Mouse (Mus musculus) spleen, adult 12 weeks (tissue): ENCODE results near the gene Gm6793.

Experiments
- DNase-seq: peaks from one replicate; pipeline ENCODE4 v3.0.0; 2022; ENCODE audit warnings: low spot score

Gene Gm6793

DNA sequence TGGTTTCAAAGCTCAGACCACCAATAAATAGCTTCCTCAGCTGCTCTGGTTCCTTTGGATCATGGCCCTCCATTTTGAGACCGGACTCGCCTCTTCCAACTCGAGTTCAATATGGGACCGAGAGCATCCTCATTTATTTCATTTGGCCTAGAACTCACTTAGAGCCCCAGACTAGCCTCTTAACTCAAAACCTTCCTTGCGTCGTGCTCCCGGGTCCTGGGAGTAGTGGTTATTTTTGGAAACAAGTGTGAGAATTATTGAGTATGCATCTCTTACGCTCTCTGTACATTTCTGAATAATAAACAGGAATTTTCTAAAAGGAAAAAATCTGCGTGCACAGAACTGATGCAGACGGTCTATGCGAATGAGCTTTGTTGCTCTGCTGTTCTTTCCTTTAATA lies at the start of gene Gm6793:
Gene Gm6793, minus strand, starts transcription at position 101 of the 400 bp plus-strand sequence.
- DNase-seq, result no peak

DNA sequence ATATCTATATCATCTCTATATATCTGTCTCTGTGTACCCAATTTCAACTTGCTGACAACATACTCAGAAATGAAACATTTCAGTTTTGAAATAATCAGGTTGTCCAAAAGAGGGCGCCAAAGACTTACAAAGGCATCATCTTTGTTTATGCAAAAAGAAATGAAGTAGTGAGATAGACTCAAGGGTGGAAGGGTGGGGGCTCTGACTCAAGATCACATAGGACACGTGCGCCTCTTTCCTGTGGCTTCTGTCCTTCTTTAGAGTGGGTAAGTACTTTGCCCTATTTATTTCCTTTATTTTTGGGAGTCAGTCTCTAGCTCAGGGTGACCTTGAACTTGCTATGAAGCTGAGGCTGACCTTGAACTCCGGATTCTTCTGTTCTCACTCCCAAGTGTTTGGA lies 46.5 kb upstream of the Gm6793 start:
- no peak for DNase-seq

DNA sequence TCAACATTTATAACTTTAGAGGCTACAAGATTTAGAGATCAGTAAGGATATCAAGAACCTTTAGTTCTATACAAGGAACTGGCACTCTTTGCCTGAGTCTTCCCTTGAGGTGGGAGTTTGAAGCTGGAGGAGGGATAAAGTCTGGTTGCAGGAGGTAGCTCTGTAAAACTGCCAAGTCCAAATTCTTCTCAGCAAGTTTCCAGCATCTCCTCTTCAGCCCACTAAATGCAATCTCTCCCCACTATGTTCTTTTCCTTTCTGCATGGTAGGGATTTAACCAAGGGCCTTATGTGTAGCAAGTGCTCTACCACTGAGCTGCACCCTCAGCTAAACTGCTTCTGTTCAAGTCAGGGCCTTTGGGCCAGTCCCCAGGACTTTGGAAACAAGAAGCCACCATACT lies 39.6 kb upstream of the Gm6793 start:
- DNase-seq, result no peak

DNA sequence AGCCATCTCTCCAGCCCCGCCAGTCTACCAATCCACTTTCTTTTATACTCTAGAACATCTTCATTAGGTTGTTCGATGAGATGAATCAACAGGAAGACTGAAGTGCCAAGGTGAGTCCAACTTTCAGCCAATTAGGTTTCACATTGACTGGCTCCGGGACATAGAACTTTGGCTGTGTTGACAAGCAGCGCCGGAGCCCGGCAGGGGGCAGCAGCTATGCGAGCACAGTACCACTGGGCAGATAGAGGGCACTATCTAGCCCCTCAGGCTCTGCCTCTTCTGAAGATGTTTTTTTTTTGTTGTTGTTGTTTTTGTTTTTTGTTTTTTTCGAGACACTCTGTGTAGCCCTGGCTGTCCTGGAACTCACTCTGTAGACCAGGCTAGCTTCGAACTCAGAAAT lies 36.7 kb upstream of the Gm6793 start:
- no peak for DNase-seq

DNA sequence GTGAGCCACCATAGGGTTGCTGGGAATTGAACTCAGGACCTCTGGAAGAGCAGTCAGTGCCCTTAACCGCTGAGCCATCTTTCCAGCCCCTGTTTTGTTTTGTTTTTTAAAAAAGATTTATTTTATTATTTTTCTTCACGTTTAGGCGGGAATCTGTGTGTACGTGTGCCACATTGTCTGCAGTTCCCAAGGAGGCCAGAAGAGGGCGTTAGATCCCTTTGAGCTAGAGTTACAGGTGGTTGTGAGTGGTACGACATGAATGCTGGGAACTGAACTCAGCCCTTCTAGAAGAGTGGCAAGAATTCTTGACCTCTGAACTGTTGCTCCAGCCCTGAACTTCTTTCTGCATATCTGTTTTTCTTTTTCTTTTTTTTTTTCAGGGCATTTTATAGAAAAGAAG lies 35.1 kb upstream of the Gm6793 start:
- no peak for DNase-seq

DNA sequence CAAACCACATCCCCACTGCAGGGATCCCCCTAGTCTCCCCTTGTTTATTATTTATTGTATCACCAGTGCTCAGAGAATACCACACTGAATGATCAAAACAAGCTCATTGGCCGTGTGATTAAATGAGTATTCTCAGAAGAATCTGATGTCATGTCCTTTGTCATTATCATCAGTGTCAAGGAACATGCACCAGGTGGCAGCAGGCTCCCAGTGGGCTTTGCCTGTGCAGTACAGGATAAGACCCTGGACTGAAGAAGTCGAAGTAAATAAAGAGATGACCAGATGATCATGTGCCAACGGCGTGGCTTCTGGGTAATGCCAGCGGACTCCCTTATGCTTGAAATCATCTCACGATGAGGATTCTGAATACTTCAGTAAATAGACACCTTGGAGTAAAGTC lies 33.5 kb upstream of the Gm6793 start:
- no peak for DNase-seq

DNA sequence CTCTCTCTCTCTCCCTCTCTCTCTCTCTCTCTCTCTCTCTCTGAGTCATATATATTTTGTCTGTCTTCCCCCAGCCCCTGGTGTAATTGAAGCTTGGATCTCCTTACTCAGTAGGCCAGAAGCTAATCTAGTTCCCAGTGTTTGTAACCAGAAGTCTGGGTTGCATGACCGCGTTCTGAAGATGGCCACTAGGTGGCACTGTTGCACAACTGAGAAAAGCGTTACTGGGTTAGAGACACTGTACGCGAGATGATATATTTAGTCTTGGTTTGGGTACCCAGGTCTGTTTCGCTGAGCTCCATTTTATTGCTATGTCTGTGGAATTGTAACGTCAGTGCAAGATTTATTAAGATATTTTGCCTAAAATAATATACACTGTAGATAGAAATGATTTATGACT lies 31.1 kb upstream of the Gm6793 start:
- peak; percentile 40 for DNase-seq

DNA sequence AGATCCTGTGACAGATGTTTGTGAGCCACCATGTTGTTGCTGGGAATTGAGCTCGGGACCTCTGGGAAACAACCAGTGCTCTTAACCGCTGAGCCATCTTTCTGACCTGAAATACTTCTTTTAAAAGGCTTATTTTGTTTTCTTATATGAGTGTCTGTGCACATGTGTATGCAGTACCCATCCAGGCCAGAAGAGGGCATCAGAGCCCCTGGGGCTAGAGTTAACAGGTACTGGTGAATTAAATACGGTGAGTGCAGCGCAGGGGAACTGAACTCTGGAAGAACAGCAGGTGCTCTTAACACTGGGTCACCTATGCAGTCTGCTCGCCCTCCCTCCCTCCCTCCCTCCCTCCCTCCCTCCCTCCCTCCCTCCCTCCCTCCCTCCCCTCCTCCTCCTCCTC lies 30.3 kb upstream of the Gm6793 start:
- DNase-seq, result no peak

DNA sequence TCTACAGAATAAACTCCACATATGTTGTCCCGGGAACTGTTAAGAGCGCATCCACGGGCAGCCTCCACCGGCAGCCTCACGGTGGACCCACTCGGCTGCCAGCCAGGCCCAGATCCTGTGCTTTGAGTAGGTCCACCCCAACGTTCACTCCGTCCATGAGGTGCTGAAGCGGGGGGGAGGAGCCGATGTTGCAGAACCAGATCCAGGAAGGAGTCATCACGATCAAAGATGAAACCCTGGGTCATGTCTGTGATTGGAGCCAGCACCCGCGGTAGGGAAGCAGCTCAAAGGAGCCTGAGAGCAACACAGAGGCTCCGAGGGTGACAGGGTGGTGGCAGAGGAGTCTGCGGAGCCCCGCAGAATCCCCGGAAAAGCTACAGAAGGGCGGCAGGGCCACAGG lies 22.7 kb upstream of the Gm6793 start:
- DNase-seq, result no peak

DNA sequence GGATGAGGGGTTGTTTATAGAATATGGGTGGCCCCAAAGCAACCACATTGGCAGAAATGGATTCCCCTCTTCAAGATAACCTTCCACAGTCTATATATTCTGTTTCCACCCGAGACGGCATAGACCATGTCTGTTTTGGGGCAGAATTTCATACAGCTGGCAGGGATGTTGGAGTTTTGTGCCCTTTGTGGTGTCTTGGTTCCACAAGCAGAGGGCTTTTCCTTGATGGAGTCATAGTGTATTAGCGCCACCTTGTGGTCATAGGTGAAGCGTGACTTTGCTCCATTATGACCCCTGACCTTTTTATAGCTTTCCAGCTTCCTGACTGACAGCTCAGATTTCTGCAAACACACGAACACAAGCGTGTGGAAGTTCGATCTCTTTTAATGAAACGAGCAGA lies 19.8 kb upstream of the Gm6793 start:
- peak; percentile 22 for DNase-seq

DNA sequence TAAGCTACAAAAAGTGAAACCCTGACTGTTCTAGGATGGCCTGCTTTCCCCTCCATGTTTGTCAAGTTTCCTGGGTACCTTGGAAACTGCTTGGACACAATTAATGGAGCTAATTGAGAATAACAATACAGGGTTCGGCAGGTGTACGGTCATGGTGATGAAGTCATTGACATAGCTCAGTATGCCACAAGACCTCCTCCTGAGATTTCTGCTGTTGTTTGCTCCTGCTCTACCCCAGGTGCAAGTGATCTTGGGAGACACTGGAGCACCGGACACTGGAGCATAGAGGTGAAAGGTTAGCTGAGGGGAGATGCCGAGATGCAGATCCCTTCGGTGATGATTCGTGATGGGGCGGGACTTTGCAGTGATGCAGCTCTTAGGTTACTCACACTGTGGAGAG lies 18.2 kb upstream of the Gm6793 start:
- DNase-seq, result no peak

DNA sequence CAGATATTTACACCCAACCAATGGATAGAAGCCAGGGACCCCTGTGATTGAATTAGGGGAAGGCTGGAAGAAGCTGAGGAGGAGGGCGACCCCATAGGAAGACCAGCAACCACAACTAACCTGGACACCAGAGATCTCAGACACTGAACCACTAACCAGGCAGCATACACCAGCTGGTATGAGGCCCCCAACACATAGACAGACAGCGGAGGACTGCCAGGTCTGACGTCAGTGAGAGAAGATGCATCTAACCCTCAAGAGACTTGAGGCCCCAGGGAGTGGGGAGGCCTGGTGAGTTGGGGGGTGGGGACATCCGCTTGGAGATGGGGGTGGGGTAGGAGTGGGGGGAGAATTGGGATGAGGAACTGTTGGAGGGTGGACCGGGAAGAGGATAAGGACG lies 15.8 kb upstream of the Gm6793 start:
- no peak for DNase-seq

DNA sequence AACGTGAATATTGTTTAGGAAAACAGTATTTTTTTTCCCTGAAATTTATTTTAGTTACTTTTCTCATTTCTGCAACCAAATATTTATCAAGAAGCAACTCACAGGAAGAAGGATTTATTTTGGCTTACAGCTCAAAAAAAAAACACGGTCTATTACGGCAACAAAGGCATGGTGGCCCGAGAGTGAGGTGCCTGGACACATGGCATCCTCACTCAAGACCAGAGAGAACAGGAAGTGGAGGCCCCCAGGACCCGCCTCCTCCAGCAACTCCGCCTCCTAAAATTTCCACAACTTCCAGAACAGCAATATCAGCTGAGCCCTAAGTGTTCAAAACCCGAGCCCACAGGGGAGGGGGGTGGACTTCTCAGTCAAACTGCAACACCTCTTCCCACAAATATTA lies 14.6 kb upstream of the Gm6793 start:
- DNase-seq, result no peak

DNA sequence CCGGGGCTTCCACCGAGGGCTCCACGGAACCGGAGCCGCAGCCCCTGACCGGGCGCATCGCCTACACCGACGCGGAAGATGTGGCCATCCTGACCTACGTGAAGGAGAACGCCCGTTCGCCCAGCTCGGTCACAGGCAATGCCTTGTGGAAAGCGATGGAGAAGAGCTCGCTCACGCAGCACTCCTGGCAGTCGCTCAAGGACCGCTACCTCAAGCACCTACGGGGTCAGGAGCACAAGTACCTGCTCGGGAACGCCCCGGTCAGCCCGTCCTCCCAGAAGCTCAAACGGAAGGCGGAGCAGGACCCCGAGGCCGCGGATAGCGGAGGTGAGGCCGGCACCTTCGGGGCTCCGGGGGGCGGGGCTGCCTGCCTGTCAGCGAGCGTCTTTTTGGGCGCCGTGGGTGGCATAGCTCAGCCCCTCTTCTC lies 3.0 kb downstream of the Gm6793 start:
- DNase-seq, result peak; percentile 52

DNA sequence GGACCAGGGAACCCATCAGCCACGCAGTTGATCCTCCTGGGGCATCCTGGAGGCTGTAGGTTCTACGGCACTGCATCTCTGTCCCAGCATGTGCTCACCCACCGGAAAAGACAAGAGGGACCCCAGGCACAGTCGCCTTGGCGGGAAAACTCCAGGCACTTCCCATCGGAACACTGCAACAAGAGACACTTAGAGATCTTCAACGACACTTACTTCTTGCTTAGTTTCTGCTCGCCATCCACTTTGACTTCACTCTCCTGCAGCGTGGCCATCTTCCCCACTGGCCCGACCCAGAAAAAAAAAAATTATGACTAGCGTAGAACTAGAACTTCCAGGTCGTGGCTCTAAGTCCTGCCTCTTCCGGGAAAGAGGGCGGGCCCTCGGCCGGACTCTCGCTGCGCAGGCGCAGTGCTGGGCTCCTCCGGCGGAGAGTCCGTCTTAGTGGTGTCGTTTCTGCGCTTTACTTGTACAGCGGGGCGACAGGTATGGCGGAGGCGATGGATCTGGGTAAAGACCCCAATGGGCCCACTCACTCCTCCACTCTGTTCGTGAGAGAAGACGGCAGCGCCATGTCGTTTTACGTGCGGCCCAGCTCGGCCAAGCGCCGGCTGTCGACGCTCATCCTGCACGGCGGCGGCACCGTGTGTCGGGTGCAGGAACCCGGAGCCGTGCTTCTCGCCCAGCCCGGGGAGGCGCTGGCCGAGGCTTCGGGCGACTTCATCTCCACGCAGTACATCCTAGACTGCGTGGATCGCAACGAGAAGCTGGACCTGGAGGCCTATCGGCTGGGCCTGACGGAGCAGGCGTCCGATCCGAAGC lies 3.6 kb downstream of the Gm6793 start, which contains the start of the genes Kars and Terf2ip:
Gene Kars, minus strand, starts transcription at position 327 of the 819 bp plus-strand sequence.
Gene Terf2ip, plus strand, starts transcription at position 402 of the 819 bp plus-strand sequence.
- DNase-seq, result peak; percentile 89

DNA sequence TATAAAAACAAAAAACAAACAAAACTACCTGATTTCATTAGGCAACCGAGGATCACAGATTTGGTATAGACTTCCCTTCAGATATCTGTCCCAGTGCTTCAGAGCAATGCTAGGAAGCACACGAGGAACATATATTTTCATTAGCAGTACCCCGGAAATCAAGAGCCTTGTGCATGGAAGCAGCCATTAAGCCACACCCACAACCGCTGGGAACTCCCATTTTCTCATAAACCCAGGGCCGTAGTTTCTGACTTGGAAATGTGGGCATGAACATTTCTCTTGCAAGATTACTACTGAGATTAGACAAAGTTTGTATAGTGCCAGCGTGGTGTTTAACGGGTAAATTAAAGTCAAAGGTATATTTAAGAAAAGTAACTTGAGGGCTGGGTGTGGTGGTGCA lies 5.3 kb downstream of the Gm6793 start:
- DNase-seq, result no peak

DNA sequence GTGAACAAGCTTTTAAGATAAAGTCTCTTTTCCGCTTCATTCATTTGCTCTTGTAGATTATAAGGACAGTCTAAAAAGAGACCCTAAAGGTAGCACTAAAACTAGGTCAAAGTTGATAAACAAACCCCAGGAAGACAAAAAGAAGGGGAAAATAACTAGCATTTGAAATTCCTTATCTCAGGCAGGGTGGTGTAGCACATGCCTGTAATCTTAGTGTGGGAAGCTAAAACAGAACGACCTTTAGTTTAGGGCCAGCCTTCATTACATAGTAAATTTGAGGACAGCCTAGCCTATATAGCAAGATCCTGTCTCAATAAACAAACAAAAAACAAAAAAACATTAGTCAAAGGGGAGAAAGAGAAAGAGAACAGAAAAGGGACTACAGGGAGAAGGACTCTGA lies 7.2 kb downstream of the Gm6793 start:
- no peak for DNase-seq

DNA sequence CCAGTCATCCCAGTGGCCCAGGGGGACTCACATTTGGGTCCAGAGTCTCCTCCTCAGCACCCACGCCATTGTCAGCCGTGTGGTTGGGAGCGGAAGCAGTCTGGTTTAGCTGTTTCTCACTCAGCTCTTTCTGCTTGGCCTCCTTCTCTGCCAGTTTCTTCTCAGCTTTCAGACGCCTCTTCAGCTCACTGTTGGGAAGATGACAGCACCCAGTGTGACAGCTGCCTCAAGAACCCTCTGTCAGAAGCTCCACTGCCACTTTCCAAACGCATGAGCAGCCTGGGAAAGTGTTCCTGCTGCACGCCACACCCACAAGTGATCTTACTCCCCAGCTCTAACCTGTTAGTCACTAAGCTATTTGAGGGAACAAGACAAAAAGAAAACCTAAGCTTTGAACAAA lies 9.2 kb downstream of the Gm6793 start:
- DNase-seq, result no peak

DNA sequence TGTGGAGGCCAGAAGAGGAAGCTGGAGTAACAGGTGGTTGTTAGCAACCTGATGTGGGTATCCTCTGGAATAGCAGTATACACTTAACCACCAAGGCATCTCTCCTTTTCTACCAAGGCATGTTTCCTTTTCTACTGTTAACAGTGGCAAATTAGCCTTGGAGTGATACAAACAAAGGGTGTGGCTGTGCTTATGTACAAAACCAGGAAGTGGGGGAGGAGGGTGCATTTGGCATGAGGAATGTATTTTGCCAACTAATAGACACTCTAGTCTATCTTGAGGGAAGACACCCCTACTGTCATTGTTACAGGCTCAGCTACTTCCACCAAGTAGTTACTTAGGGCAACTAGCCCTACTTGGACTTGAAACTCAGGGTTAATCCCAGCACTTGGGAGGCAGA lies 10.1 kb downstream of the Gm6793 start:
- no peak for DNase-seq

DNA sequence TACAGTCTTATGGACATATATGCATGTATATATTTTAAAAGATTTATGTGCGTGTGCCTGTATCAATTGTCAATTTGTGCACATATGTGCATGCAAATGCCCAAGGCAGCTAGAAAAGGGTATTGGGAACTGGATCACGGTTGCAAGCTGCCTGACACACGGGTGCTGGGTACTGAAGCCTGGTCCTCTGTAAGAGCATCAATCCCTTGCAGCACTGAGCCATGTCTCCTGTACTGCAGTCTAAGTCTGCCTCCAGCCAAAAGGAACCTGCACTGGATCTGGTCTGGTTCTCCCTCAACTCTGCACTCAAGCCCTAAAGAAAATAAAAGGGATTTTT lies 22.2 kb downstream of the Gm6793 start:
- no peak for DNase-seq

DNA sequence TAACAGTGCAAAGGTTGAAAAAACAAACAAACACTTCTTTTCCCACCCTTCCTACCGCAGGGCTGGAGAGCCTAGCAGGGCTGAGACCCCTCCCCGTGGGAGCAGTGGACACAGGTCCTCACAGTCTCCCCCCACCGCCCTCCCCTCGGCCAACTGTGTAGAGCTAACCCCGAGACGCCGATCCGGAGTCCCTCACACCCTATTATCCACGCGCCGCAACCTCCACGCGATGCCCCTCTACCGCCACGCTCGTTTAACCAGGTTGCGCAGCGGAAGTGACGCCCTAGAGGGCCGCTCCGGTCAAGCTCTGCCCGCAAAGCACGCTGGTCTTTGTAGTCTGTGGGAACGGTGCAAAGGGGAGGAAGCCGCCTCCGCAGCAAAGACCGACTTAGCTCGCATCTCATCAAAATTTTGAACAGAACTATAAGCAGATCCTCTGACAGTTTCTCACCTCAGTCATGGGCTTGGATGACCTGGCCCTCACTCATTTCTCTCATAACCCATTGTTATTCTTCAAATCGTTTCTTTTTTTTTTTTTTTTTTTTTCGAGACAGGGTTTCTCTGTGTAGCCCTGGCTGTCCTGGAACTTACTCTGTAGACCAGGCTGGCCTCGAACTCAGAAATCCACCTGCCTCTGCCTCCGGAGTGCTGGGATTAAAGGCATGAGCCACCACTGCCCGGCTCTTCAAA lies 22.7 kb downstream of the Gm6793 start, which contains the start of gene Adat1:
Gene Adat1, minus strand, starts transcription at position 290 of the 690 bp plus-strand sequence.
- peak; percentile 78 for DNase-seq

DNA sequence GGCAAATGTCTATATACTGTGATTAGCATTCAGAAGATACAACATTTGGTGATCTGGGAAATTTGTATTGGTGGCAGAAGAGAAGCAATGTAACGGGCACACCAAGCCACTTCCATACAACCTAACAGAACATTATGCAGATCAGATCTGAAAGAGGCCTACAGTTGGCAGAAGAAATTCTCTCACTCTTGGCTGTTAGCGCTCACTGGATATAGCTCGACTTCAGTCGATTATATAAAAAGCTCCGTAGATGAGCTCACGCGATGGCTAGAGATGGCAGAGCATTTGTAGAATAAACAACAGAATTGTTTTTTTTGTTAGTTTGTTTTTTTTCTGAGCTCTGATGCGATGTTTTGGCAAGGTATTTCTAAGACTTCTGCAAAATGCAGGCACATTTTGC lies 23.6 kb downstream of the Gm6793 start:
- DNase-seq, result no peak

DNA sequence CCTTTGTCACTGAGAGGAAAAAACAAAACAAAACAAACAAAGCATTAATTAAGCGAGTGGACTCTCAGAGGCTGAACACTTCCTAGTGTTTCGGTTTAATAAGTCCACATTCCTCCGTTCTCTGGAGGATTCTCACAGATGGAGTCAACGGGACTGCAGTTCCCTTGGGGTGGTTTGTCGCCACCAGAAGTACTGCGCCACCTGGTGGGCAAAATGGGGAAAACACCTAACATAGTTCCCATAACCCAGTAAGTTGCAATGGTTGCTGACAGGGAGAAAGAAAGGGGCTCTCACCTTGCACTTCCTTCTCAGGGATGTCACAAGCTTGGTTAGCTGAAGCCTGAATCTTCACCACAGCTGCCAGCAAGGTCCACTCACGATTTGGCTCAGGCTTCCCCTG lies 24.9 kb downstream of the Gm6793 start:
- DNase-seq, result peak; percentile 75

DNA sequence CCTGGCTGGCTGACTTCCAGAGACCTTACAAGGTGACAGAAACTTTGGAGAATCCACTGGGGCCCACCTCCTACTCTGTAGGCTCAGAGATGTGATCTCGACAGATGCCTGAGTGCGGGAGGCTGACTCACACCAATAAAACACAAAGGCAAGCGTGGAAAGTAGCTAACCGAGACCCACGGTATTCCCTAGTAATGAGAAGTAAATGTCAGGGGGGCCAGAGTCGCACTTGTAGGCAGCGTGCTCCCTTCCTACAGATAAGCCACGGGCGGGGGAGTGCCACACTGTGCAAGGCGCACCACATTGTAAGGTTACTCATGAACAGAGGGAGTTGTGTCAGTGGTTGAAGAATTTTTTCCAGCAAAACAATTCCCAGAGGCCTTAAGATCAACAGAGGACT lies 30.3 kb downstream of the Gm6793 start:
- no peak for DNase-seq
